Mouse (Mus musculus) left cerebral cortex, adult 11 months (tissue): ENCODE data around the gene Klhl10.
A peak's percentile ranks its signal among the peaks of the same experiment; 100 is the strongest.

Experiments used
- DNase-seq: peaks from one replicate; pipeline ENCODE4 v3.0.0; 2022; ENCODE audit warnings: low spot score

Gene Klhl10

GRCm38 (mm10) chr11:100408835-100409462 is 32.8 kb upstream of the Klhl10 start:
- no peak for DNase-seq

DNA sequence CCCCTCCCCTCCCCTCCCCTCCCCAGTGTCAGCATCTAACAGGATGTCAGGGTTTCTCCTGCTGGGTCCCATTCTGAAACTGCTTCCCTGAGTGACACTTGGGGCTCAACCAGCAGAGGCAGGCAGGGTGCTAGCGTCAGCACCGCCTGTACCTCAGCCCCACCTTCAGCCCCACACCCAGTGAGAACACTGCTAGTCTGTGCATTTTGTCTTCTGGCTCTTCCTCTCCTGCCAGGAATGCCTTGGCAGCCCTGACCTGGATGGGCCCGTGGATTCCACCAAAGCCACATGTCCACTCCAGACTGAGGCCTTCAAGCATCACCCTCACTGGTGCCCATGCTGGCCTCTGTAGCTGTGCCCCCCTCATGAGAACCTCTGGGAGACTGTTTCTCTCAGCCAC is 32.0 kb upstream of the Klhl10 start:
- no peak for DNase-seq

DNA sequence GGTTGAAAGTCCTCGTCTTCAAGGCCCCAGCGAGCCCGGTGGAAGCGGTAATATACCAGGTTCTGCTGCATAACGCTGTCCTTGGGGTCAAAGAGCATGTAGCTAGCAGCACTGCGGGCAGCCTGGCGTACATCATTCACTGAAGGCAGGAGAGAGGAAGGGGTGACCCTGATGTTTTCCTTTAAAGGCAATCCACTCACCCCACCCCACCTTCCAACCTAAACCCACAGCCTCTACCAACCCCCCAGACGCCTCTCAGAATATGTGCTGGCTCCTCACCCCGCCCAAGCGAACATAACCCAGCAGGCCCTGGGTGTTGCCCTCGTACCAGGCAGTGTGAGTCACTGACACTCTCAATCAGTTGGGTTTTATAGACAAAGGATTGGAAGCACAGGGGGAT is 30.0 kb upstream of the Klhl10 start:
- no peak for DNase-seq

- DNase-seq, result no peak
Measured at GRCm38 (mm10) chr11:100413541-100413940, 28.2 kb upstream of the Klhl10 start.

DNA sequence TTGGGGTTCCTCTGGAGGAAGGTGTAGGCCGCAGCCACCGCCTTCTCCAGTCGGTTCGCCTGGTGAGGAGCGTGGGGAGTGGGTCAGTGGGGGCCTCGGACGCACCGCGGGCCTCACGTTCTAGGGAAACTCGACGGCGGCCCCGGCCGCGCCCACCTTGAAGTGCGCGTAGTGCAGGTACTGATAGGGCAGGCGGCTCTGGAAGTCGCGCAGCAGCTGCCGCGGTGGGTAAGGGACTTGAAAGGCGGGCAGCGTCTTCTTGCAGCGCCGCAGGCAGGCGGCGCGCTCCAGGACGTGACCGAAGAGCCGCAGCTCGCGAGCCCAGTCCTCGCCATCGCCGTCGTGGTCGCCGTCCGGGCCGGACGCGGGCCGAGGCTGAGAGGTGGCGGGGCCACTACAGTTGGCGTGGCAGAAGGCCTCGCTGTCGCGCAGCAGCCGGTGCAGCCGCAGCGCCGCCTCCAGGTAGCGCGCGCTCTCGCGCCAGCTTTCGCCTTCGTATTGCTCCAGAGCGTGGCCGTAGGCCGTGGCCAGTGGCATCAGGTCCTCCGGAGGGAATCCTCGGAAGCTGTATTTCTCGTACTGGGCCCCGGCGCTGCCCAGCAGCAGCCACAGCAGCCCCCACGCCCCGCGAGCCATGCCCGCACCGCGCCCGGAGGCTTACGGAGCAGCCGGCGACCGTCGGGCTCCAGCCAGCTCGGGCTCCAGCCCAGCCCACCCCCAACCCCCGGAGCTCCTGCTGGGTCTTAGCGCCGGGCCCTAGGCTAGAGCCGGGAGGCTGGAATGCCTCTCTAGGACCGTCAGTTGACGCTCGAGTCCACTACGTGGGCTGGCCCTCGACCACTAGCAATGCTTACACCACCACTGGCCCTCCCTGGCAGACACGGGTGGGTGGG is 27.4 kb upstream of the Klhl10 start, which contains the start of gene P3h4:
P3h4 (minus strand) TSS at position 816 of the 893 bp plus-strand sequence.
- DNase-seq, result peak; percentile 65

GRCm38 (mm10) chr11:100414914-100415822 is 26.5 kb upstream of the Klhl10 start, which contains the start of gene Fkbp10:
Gene Fkbp10 (plus strand): TSS chr11:100415697.
- no peak for DNase-seq

GRCm38 (mm10) chr11:100421537-100421936 is 20.2 kb upstream of the Klhl10 start:
- no peak for DNase-seq

DNA sequence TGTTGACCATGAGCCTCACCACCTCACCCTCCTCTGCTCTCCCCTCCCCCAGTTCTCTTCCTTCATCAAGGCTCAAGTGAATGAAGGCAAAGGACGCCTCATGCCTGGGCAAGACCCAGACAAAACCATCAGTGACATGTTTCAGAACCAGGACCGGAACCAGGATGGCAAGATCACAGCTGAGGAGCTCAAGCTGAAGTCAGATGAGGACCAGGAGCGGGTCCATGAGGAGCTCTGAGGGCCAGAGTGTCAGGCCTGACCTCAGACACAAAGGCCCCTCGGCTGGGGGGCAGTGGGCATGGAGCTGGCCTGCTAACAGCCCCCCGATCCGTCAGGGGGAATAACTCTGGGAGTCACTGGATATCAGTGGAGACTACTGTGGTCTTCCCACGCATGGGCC is 17.9 kb upstream of the Klhl10 start:
- DNase-seq, result no peak

DNA sequence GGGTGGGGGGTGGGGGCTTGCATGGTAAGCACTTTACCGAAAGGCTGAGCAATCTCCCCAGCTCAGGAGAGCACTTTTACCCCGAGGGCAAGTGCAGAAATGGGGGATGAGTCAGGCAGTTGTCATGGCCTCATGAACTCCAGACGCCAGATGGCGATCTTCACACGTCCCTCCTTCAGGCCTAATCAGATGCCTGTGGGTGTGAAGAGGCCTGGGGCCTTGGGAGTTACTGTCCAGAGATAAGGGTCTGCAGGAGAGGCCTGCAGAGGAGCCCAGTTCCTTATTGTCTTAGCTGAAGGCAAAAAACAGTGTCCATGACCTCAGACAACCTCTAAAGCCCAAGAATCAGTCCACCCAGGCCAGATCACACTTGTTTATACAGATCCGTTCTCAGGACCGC is 15.9 kb upstream of the Klhl10 start:
- peak; percentile 61 for DNase-seq

GRCm38 (mm10) chr11:100426820-100427219 is 14.9 kb upstream of the Klhl10 start:
- no peak for DNase-seq

DNA sequence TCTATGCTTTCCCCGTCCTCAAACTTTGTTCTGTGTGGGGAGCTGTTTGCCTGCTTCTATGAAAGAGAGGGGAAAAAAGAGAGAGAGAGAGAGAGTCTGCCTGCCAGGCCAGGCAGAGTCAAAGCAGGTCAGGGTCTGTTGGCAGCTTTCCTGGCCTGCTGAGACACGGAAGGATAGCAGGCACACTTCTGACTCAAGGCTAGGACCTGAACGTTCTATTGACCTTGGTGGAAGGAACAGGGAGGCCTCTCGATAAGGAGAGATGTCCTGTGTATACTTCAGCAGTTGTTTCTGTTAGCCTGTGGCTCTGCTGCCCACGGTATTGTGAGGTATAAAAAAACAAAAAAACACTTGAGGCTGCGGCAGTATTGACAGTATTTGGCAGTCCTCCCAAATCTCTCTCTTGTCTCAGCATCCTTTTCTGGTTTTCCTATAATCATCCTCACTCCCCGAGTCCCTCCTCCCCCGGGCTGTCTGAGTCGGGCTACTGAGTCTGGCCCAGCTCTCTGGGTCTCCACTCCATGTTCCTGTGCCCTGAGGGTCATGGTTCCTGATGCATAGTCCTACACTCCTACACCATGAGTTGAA is 13.0 kb upstream of the Klhl10 start:
- no peak for DNase-seq

DNA sequence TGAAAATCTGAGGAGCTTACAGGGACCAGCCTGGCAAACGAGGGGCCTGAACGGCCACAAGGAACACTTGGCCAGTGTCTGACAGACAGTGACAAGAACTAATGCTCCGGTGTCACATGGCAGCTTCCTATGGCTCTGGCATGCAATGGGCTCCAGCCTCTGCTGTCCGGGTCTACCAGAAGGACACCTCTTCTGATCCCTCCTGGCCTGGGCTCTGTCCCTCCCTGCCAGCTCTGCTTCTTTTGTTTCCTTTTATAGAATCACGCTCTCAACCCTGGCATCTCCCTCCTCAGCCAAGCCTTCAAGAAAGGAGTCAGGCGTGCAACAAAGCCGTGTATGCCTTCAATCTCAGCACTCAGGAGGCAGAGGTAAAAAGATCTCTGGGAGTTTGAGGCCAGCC is 11.7 kb upstream of the Klhl10 start:
- DNase-seq, result no peak

DNA sequence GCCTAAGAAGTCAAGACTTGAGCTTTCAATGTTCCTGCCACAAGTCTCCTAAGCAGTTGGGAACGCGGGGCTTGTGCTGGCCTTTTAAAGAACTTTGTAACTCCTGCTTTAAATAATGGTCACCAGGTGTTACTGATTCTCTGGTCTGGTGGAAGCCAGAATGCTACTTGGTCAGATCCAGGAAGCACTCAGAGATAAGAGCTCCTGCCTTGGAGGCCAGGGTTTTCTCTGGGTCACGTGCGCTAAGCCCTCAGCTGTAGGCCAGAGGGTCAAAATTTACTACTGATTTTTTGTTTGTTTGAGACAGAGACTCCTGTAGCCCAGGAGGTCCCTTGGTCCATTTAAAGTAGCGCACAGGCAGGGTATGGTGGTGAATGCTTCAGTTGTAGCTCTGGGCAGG is 9.7 kb upstream of the Klhl10 start:
- DNase-seq, result no peak

DNA sequence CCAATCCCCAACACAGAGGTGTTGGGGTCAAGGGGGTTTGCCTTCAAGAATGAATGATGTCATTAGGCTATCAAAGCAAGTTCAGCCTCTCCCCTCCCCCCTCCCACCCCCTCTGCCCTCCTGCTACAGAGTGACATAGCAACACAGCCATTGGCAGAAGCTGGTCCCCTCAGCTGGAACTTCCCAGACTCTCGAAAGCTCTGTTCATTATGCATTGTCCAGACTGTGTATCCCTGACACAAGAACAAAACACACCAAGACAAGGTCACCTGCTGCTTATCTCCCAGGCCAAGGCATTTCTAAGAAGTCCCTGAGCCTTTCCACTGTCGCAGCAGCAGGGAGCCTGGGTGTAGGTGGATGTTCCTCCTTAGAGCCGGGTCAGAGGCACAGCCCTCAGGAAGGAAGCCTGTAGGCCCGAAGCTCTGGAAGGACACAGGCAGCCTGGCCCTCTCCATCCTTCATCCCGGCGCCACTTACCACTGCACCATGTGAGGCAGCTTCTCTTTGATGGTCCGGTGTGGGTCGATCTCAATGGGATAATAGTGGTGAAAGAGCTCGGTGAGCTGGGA is 6.0 kb upstream of the Klhl10 start:
- no peak for DNase-seq

DNA sequence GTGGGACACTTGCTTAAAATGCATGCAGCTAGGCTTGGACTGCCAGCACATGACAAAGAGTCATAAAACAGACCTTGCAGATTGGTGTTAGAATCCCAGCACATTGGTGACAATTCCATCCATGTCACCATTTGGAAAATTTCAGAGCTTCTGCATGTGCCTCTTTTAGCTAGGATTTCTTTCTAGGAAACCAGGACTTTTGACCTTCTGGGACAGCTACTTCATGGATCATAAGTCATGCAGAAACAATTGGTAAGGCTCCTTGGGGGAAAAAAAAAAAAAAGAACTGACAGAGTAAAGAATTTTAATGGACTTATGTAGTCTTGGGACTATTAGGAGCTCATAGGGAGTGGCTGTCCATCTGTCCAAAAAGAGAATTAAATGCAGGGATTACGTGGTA is 3.8 kb upstream of the Klhl10 start:
- DNase-seq, result no peak

DNA sequence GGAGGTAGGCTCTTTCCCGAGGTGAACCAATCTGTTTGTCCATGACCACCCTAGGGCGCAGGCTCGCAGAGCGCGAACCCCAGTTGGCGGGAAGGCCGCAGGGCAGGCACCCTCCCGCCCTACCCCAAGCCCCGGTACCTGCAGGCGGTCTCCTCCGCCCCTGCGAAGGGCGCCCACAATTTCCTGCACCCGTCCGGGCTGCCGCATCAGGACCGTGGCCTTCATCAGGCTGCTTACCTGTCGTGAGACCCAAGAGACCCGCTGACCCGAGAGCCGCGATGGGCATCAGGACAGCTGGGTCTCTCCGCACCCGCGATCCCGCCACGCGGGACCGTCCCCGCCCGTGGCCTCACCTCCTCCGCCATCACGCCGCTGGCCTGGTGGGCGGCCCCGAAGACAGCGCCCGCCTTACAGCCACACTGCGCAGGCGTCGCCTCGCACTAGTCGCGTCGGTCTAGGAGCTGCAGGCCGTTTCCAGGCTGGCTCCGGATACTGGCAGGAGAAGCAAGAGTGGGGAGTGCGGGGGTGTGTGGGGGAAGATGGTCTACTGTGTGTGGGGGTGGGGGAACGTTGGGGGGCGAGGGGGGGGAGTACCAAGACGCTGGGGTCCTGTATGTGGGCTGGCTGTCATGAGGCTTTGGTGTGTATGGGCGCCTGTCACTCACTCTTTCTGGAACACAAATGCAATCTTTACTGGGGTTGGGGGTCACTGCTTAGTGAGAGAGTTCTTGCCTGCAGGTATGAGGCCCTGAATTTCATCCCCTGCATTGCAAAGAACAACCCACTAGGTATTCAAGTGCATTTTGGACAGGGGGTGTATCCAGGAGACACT is 810 bp upstream of the Klhl10 start:
- peak; percentile 61 for DNase-seq

- DNase-seq, result no peak
Measured at GRCm38 (mm10) chr11:100442625-100443024, 908 bp downstream of the Klhl10 start.

- DNase-seq, result no peak
Measured at GRCm38 (mm10) chr11:100457247-100457646, 15.5 kb downstream of the Klhl10 start.

DNA sequence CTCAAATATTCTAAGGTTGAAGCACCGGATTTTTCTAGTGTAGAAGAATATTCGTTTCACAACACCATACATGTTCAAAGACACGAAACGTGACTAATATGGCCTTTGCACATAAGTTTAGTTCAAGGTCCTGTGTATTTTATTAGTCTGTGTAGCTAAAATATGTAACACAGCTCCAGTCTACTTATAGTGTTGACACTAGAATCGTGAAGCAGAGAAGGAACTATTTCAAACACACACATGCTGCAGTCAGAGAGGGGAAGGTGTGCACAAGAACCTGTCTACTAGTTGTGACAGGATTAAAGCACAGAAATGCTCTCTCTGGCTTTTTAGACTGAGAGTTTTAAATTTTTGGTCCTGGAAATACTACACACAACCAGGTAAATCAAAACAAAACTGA is 16.0 kb downstream of the Klhl10 start:
- DNase-seq, result no peak

- DNase-seq, result no peak
Measured at GRCm38 (mm10) chr11:100462699-100463098, 21.0 kb downstream of the Klhl10 start.
